Mouse (Mus musculus) midbrain, embryonic 14.5 days (tissue): ENCODE data around the gene Msh5. TPM values are rescaled to one million over a fixed set of nuclear protein-coding genes. Genes with fewer than 3 reads are reported as not detected.

Experiments
- ATAC-seq: fragments of 200-750 bp; cut with Nextera tagmentation; 2 replicates; pipeline ENCODE4 v1.8.0; 2017; ENCODE audit warnings: moderate number of reproducible peaks, moderate library complexity; ENCODE audit not compliant: low FRiP score, low TSS enrichment
- DNase-seq: peaks from one replicate; pipeline ENCODE4 v3.0.0-alpha.2; 2015
- H3K27ac ChIP-seq: fragments of 300-500 bp; sonication (generic); replicated peaks from 2 replicates; pipeline ENCODE4 v1.5.1; 2014; ENCODE audit warnings: mild to moderate bottlenecking, low read depth, low read length, moderate library complexity
- H3K27me3 ChIP-seq: fragments of 300-500 bp; sonication (generic); 2 replicates; pipeline ENCODE4 v1.6.1; 2014; ENCODE audit warnings: low read length, control low read depth, mixed read lengths; ENCODE audit not compliant: control insufficient read depth, insufficient read depth
- H3K36me3 ChIP-seq: fragments of 300-500 bp; sonication (generic); 2 replicates; pipeline ENCODE4 v1.6.1; 2014; ENCODE audit warnings: low read length, control low read depth; ENCODE audit not compliant: control insufficient read depth, insufficient read depth
- H3K4me1 ChIP-seq: fragments of 300-500 bp; sonication (generic); 2 replicates; pipeline ENCODE4 v1.6.1; 2014; ENCODE audit warnings: mild to moderate bottlenecking, antibody characterized with exemption, low read length, control low read depth; ENCODE audit not compliant: control insufficient read depth, insufficient read depth
- H3K4me2 ChIP-seq: fragments of 300-500 bp; sonication (generic); 2 replicates; pipeline ENCODE4 v1.6.1; 2014; ENCODE audit warnings: mild to moderate bottlenecking, low read length, moderate library complexity
- H3K4me3 ChIP-seq: fragments of 300-500 bp; sonication (generic); replicated peaks from 2 replicates; pipeline ENCODE4 v1.5.1; 2014; ENCODE audit warnings: low read depth, low read length
- H3K9ac ChIP-seq: fragments of 300-500 bp; sonication (generic); replicated peaks from 2 replicates; pipeline ENCODE4 v1.6.1; 2014; ENCODE audit warnings: mild to moderate bottlenecking, low read length, moderate library complexity
- H3K9me3 ChIP-seq: fragments of 300-500 bp; sonication (generic); 2 replicates; pipeline ENCODE4 v1.6.1; 2016; ENCODE audit warnings: low read length, control low read depth, mixed read lengths; ENCODE audit not compliant: control insufficient read depth
- WGBS: fragments of 180-500 bp; shearing (Covaris S2); extraction: QIAGEN DNeasy Blood & Tissue Kit; methylation state at CpG from one replicate; pipeline ENCODE4 v1.1.7; 2014; 5-methylcytosine and 5-hydroxymethylcytosine counted together
- polyA plus RNA-seq: library from polyadenylated mRNA; unstranded; fragments of >200 nt; fragmentation: Nextera tagmentation; extraction: Ambion mirVana; gene quantifications from 2 replicates; pipeline ENCODE4 v1.2.1, GENCODE M21; 2014

The Msh5 gene
- polyA plus RNA-seq, 1 experiment from 2014 or later, result 2.8 TPM

- peaks cover 18% of the 10 kb centered on the region; the same call in 1 of the 2 replicates for H3K27me3 ChIP-seq
- H3K4me1 ChIP-seq, result peaks cover 21% of the 10 kb centered on the region
- no peak overlapping the region for H3K4me3 ChIP-seq
- H3K36me3 ChIP-seq, result peaks cover 29% of the 10 kb centered on the region
- no peak overlapping the region for H3K27ac ChIP-seq
- 89% methylated on average over 8 of the region's 8 CpGs for WGBS
- no peak overlapping the region for H3K4me2 ChIP-seq
- no peak for DNase-seq
- no peak overlapping the region for H3K9ac ChIP-seq
- no peak for ATAC-seq
- no peaks in the 10 kb centered on the region for H3K9me3 ChIP-seq
Measured at GRCm38 (mm10) chr17:35061299-35061698, 14.8 kb upstream of the Msh5 start.

- peak overlapping the region; percentile 58 for H3K4me3 ChIP-seq
- no peak overlapping the region for H3K9ac ChIP-seq
- no peak overlapping the region for H3K27ac ChIP-seq
- DNase-seq (no peak), ATAC-seq (no peak)
- WGBS, result 67% methylated on average over 22 of the region's 22 CpGs
- H3K27me3 ChIP-seq, result peaks cover 18% of the 10 kb centered on the region; the same call in 1 of the 2 replicates
- no peaks in the 10 kb centered on the region for H3K9me3 ChIP-seq
- peaks cover 21% of the 10 kb centered on the region for H3K4me1 ChIP-seq
- peaks cover 34% of the 10 kb centered on the region for H3K36me3 ChIP-seq
- H3K4me2 ChIP-seq, result peak overlapping the region; percentile 91
Measured at GRCm38 (mm10) chr17:35060737-35061297, 14.3 kb upstream of the Msh5 start.

- peak overlapping the region; percentile 91 for H3K4me2 ChIP-seq
- H3K9ac ChIP-seq, result peak overlapping the region; percentile 64
- H3K27ac ChIP-seq, result 0 out of 2 replicates have a peak overlapping the region, but pooled peaks have one; percentile 86
- H3K36me3 ChIP-seq, result peaks cover 34% of the 10 kb centered on the region
- peaks cover 19% of the 10 kb centered on the region for H3K4me1 ChIP-seq
- 25% methylated on average over 14 of the region's 14 CpGs for WGBS
- no peak; the same call in 1 of the 2 replicates for ATAC-seq
- peak overlapping the region; percentile 58 for H3K4me3 ChIP-seq
- no peaks in the 10 kb centered on the region for H3K9me3 ChIP-seq
- peaks cover 16% of the 10 kb centered on the region; the same call in 1 of the 2 replicates for H3K27me3 ChIP-seq
- no peak for DNase-seq
Measured at GRCm38 (mm10) chr17:35060071-35060470, 13.5 kb upstream of the Msh5 start.

- Histone ChIP-seq H3K4me3 (peak within 1 kb of the TSS; percentile 58), H3K27ac (peak within 1 kb of the TSS; percentile 86), H3K4me1 (peaks cover 16% of the 10 kb centered on the region), H3K9ac (peak within 1 kb of the TSS; percentile 64), H3K36me3 (peaks cover 36% of the 10 kb centered on the region), H3K27me3 (0 out of 2 replicates have a peak, but pooled peaks cover 7% of the 10 kb centered on the region), H3K9me3 (no peaks in the 10 kb centered on the region), H3K4me2 (peak within 1 kb of the TSS; percentile 91)
- peak; percentile 91 for ATAC-seq
- WGBS, result under 1% methylated on average over 57 of the region's 57 CpGs
- DNase-seq, result peak; percentile 95
Measured at GRCm38 (mm10) chr17:35058911-35059892, 12.7 kb upstream of the Msh5 start, which contains the start of gene Ddah2. TSS of gene Ddah2 (plus strand) at chr17:35059035.

- Histone ChIP-seq H3K36me3 (peaks cover 41% of the 10 kb centered on the region), H3K9me3 (no peaks in the 10 kb centered on the region), H3K9ac (0 out of 2 replicates have a peak overlapping the region, but pooled peaks have one; percentile 64), H3K4me1 (peaks cover 16% of the 10 kb centered on the region), H3K27me3 (no peaks in the 10 kb centered on the region), H3K4me2 (peak overlapping the region; percentile 91), H3K4me3 (peak overlapping the region; percentile 58), H3K27ac (peak overlapping the region; percentile 86; the same call in 1 of the 2 replicates)
- ATAC-seq (peak; percentile 9; the same call in 1 of the 2 replicates), DNase-seq (no peak)
- 73% methylated on average over 9 of the region's 9 CpGs for WGBS
Measured at GRCm38 (mm10) chr17:35058316-35058715, 11.8 kb upstream of the Msh5 start.

GRCm38 (mm10) chr17:35057090-35057489, 10.5 kb upstream of the Msh5 start:
- Histone ChIP-seq H3K9ac (no peak overlapping the region), H3K36me3 (peaks cover 31% of the 10 kb centered on the region)
- WGBS, result 71% methylated on average over 3 of the region's 3 CpGs

GRCm38 (mm10) chr17:35055691-35056495, 9.3 kb upstream of the Msh5 start:
- no peak overlapping the region for H3K4me2 ChIP-seq
- 92% methylated on average over 7 of the region's 7 CpGs for WGBS
- ATAC-seq, result no peak
- H3K4me1 ChIP-seq, result peaks cover 32% of the 10 kb centered on the region
- no peak overlapping the region for H3K9ac ChIP-seq
- H3K36me3 ChIP-seq, result peaks cover 20% of the 10 kb centered on the region
- no peak overlapping the region for H3K27ac ChIP-seq
- no peak overlapping the region for H3K4me3 ChIP-seq
- no peaks in the 10 kb centered on the region for H3K9me3 ChIP-seq
- no peaks in the 10 kb centered on the region for H3K27me3 ChIP-seq
- no peak for DNase-seq

More at GRCm38 (mm10) chr17:35057090-35057489, 10.5 kb upstream of the Msh5 start:
- H3K4me1 ChIP-seq, result peaks cover 23% of the 10 kb centered on the region
- no peak overlapping the region for H3K27ac ChIP-seq
- H3K4me2 ChIP-seq, result no peak overlapping the region
- no peaks in the 10 kb centered on the region for H3K9me3 ChIP-seq
- DNase-seq (no peak), ATAC-seq (no peak)
- no peak overlapping the region for H3K4me3 ChIP-seq
- H3K27me3 ChIP-seq, result no peaks in the 10 kb centered on the region

GRCm38 (mm10) chr17:35052271-35052798, 5.8 kb upstream of the Msh5 start:
- H3K27me3 ChIP-seq, result no peaks in the 10 kb centered on the region
- 71% methylated on average over 12 of the region's 12 CpGs for WGBS
- peaks cover 15% of the 10 kb centered on the region for H3K36me3 ChIP-seq
- peak overlapping the region; percentile 53 for H3K9ac ChIP-seq
- DNase-seq (no peak), ATAC-seq (no peak)
- H3K4me2 ChIP-seq, result peak overlapping the region; percentile 59
- H3K4me1 ChIP-seq, result peaks cover 24% of the 10 kb centered on the region
- H3K4me3 ChIP-seq, result peak overlapping the region; percentile 32; the same call in 1 of the 2 replicates
- peak overlapping the region; percentile 84 for H3K27ac ChIP-seq
- H3K9me3 ChIP-seq, result no peaks in the 10 kb centered on the region
